Mouse (Mus musculus): ENCODE measurements around the gene Gtse1. TPM values are rescaled to one million over a fixed set of nuclear protein-coding genes. Genes with fewer than 3 reads are reported as not detected.

Gtse1 gene
- total and polyA plus RNA-seq, 3 experiments: 26.3 to 99.4 (median 54.3) TPM

GRCm38 (mm10) chr15:85821203-85822010 is 38.1 kb upstream of the Gtse1 start, which contains the start of gene Pkdrej:
TSS of gene Pkdrej (minus strand) at chr15:85821734.
- no peak for TF ChIP-seq CTCF (IDR thresholded peaks at IDR 0.05; ENCODE audit: low read depth, low read length)
- no peak for TF ChIP-seq GATA2 (IDR thresholded peaks at IDR 0.05; ENCODE audit: borderline replicate concordance, low read depth, low read length)
- no peak for TF ChIP-seq POLR2AphosphoS5 (IDR thresholded peaks at IDR 0.05; ENCODE audit: insufficient replicate concordance, low read depth, low read length)
- TF ChIP-seq TAL1 (conservative IDR thresholded peaks at IDR 0.05; ENCODE audit: low read depth, low read length): no peak
- TF ChIP-seq GATA1 (IDR thresholded peaks at IDR 0.05; ENCODE audit: borderline replicate concordance, low read length): no peak
- Histone ChIP-seq H3K27me3 (ENCODE audit: insufficient read depth, low read length) (peaks cover 31% of the 10 kb centered on the region), H3K36me3 (replicated peaks) (no peaks in the 10 kb centered on the region), H3K4me1 (ENCODE audit: insufficient read depth, low read depth, low read length) (no peaks in the 10 kb centered on the region), H3K4me3 (ENCODE audit: low read depth, low read length) (no peak within 1 kb of the TSS), H3K9me3 (replicated peaks) (peaks cover 8% of the 10 kb centered on the region; the same call in 1 of the 2 replicates)
- ATAC-seq (ENCODE audit: extremely low read depth, insufficient number of reproducible peaks, low FRiP score, poor library complexity, severe bottlenecking) (no peak), DNase-seq (ENCODE audit: low spot score) (no peak)

- DNase-seq (ENCODE audit: low spot score): no peak
- TF ChIP-seq GATA2 (IDR thresholded peaks at IDR 0.05; ENCODE audit: borderline replicate concordance, low read depth, low read length): no peak
- H3K9me3 ChIP-seq (replicated peaks): peaks cover 8% of the 10 kb centered on the region; the same call in 1 of the 2 replicates
- ATAC-seq (ENCODE audit: extremely low read depth, insufficient number of reproducible peaks, low FRiP score, poor library complexity, severe bottlenecking): no peak
- H3K4me3 ChIP-seq (ENCODE audit: low read depth, low read length): no peak overlapping the region
- no peaks in the 10 kb centered on the region for H3K36me3 ChIP-seq (replicated peaks)
- H3K27me3 ChIP-seq (ENCODE audit: insufficient read depth, low read length): peaks cover 33% of the 10 kb centered on the region
- no peaks in the 10 kb centered on the region for H3K4me1 ChIP-seq (ENCODE audit: insufficient read depth, low read depth, low read length)
These were observed 37.6 kb upstream of the Gtse1 start for GRCm38 (mm10) chr15:85822011-85822359.

GRCm38 (mm10) chr15:85826676-85827075 is 32.9 kb upstream of the Gtse1 start:
- TF ChIP-seq GATA2 (IDR thresholded peaks at IDR 0.05; ENCODE audit: borderline replicate concordance, low read depth, low read length) (no peak), CTCF (IDR thresholded peaks at IDR 0.05; ENCODE audit: low read depth, low read length) (no peak), POLR2AphosphoS5 (IDR thresholded peaks at IDR 0.05; ENCODE audit: insufficient replicate concordance, low read depth, low read length) (no peak), GATA1 (IDR thresholded peaks at IDR 0.05; ENCODE audit: borderline replicate concordance, low read length) (no peak), TAL1 (conservative IDR thresholded peaks at IDR 0.05; ENCODE audit: low read depth, low read length) (no peak)
- no peak overlapping the region for H3K4me3 ChIP-seq (ENCODE audit: low read depth, low read length)
- H3K4me1 ChIP-seq (ENCODE audit: insufficient read depth, low read depth, low read length): peaks cover 8% of the 10 kb centered on the region
- no peaks in the 10 kb centered on the region for H3K36me3 ChIP-seq (replicated peaks)
- H3K27me3 ChIP-seq (ENCODE audit: insufficient read depth, low read length): peaks cover 27% of the 10 kb centered on the region
- 0 out of 2 replicates have a peak, but pooled peaks cover under 1% of the 10 kb centered on the region for H3K9me3 ChIP-seq (replicated peaks)
- DNase-seq (ENCODE audit: low spot score) (no peak), ATAC-seq (ENCODE audit: extremely low read depth, insufficient number of reproducible peaks, low FRiP score, poor library complexity, severe bottlenecking) (no peak)

- Histone ChIP-seq H3K4me1 (ENCODE audit: insufficient read depth, low read depth, low read length) (peaks cover 20% of the 10 kb centered on the region), H3K36me3 (replicated peaks) (no peaks in the 10 kb centered on the region), H3K27me3 (ENCODE audit: insufficient read depth, low read length) (peaks cover 23% of the 10 kb centered on the region), H3K4me3 (ENCODE audit: low read depth, low read length) (no peak overlapping the region), H3K9me3 (replicated peaks) (no peaks in the 10 kb centered on the region)
- DNase-seq (ENCODE audit: low spot score) (no peak), ATAC-seq (ENCODE audit: extremely low read depth, insufficient number of reproducible peaks, low FRiP score, poor library complexity, severe bottlenecking) (no peak)
- TF ChIP-seq TAL1 (conservative IDR thresholded peaks at IDR 0.05; ENCODE audit: low read depth, low read length) (no peak), POLR2AphosphoS5 (IDR thresholded peaks at IDR 0.05; ENCODE audit: insufficient replicate concordance, low read depth, low read length) (no peak), CTCF (IDR thresholded peaks at IDR 0.05; ENCODE audit: low read depth, low read length) (no peak), GATA1 (IDR thresholded peaks at IDR 0.05; ENCODE audit: borderline replicate concordance, low read length) (no peak), GATA2 (IDR thresholded peaks at IDR 0.05; ENCODE audit: borderline replicate concordance, low read depth, low read length) (no peak)
These were observed 31.5 kb upstream of the Gtse1 start for GRCm38 (mm10) chr15:85828071-85828470.

GRCm38 (mm10) chr15:85829470-85829869 is 30.1 kb upstream of the Gtse1 start:
- Histone ChIP-seq H3K9me3 (replicated peaks) (no peaks in the 10 kb centered on the region), H3K27me3 (ENCODE audit: insufficient read depth, low read length) (peaks cover 19% of the 10 kb centered on the region), H3K4me3 (ENCODE audit: low read depth, low read length) (no peak overlapping the region), H3K36me3 (replicated peaks) (peaks cover 5% of the 10 kb centered on the region), H3K4me1 (ENCODE audit: insufficient read depth, low read depth, low read length) (peaks cover 20% of the 10 kb centered on the region)
- DNase-seq (ENCODE audit: low spot score) (no peak), ATAC-seq (ENCODE audit: extremely low read depth, insufficient number of reproducible peaks, low FRiP score, poor library complexity, severe bottlenecking) (no peak)
- no peak for TF ChIP-seq TAL1 (conservative IDR thresholded peaks at IDR 0.05; ENCODE audit: low read depth, low read length)
- TF ChIP-seq POLR2AphosphoS5 (IDR thresholded peaks at IDR 0.05; ENCODE audit: insufficient replicate concordance, low read depth, low read length): no peak
- no peak for TF ChIP-seq GATA1 (IDR thresholded peaks at IDR 0.05; ENCODE audit: borderline replicate concordance, low read length)
- TF ChIP-seq CTCF (IDR thresholded peaks at IDR 0.05; ENCODE audit: low read depth, low read length): no peak

GRCm38 (mm10) chr15:85831954-85832590 is 27.5 kb upstream of the Gtse1 start, which contains the start of gene Ttc38:
TSS of gene Ttc38 (plus strand) at chr15:85832306.
- TF ChIP-seq GATA1 (IDR thresholded peaks at IDR 0.05; ENCODE audit: borderline replicate concordance, low read length) (no peak), TAL1 (conservative IDR thresholded peaks at IDR 0.05; ENCODE audit: low read depth, low read length) (no peak), POLR2AphosphoS5 (IDR thresholded peaks at IDR 0.05; ENCODE audit: insufficient replicate concordance, low read depth, low read length) (no peak), CTCF (IDR thresholded peaks at IDR 0.05; ENCODE audit: low read depth, low read length) (no peak), GATA2 (IDR thresholded peaks at IDR 0.05; ENCODE audit: borderline replicate concordance, low read depth, low read length) (no peak)
- Histone ChIP-seq H3K4me3 (ENCODE audit: low read depth, low read length) (peak within 1 kb of the TSS; percentile 73), H3K36me3 (replicated peaks) (peaks cover 24% of the 10 kb centered on the region), H3K4me1 (ENCODE audit: insufficient read depth, low read depth, low read length) (peaks cover 25% of the 10 kb centered on the region), H3K9me3 (replicated peaks) (no peaks in the 10 kb centered on the region), H3K27me3 (ENCODE audit: insufficient read depth, low read length) (peaks cover 7% of the 10 kb centered on the region)
- peak; percentile 91 for DNase-seq (ENCODE audit: low spot score)
- peak; percentile 92 for ATAC-seq (ENCODE audit: extremely low read depth, insufficient number of reproducible peaks, low FRiP score, poor library complexity, severe bottlenecking)
